Mouse (Mus musculus) heart, adult 9 months (tissue): ENCODE results near the gene Ndufs7.

Experiments
- DNase-seq, 2 experiments: peaks; one replicate each; pipeline ENCODE4 v3.0.0; 2022; ENCODE audit warnings: low spot score in 2 of 2

The Ndufs7 gene

GRCm38 (mm10) chr10:80293325-80293724 is 44.4 kb downstream of the Ndufs7 start:
- DNase-seq = no peak

- no peak for DNase-seq
Measured at GRCm38 (mm10) chr10:80294311-80294710, 45.4 kb downstream of the Ndufs7 start.

- DNase-seq = no peak
Measured at GRCm38 (mm10) chr10:80294788-80295303, 45.9 kb downstream of the Ndufs7 start.

GRCm38 (mm10) chr10:80295618-80296425 is 46.9 kb downstream of the Ndufs7 start, which contains the start of gene Apc2:
Gene Apc2 (plus strand): TSS chr10:80295977.
- DNase-seq = peak; percentile 74 to 79

GRCm38 (mm10) chr10:80296824-80297223 is 47.9 kb downstream of the Ndufs7 start:
- no peak for DNase-seq

GRCm38 (mm10) chr10:80297526-80298133 is 48.7 kb downstream of the Ndufs7 start:
- no peak for DNase-seq

DNA sequence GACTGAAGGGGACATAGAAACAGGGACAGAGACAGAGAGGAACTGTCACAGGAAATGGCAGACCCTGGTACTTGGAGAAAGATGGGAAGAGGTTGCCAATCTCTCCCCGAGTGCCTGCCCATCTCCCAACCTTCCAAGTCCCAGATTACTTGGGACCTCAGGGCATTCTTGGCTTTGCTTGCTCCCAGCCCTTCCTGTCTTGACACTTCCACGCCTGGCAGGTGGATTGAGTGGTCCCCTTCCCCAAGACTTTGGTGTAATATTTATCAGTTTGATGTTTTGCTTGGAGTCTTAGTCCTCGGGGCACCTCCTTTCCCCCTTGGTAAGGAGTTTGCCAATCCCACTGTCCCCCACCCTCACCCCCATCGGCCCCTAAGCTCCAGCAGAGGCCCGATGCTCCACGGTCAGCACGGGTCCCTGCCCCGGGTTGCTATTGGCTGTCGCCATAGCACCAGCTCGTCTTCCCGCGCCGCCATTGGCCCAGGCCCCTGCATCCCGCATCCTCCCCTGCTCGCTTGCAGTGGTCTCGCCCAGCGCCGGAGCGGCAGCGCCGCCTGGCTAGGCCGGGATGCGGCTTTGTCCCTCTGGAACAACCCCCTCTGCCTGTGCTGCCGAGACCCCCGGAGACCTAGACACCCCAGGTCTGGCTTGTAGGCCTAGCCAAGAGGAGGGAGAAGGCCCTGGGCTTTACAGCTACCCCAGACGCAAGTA is 49.8 kb downstream of the Ndufs7 start:
- peak in 1 of 2 experiments; percentile 64 for DNase-seq

DNA sequence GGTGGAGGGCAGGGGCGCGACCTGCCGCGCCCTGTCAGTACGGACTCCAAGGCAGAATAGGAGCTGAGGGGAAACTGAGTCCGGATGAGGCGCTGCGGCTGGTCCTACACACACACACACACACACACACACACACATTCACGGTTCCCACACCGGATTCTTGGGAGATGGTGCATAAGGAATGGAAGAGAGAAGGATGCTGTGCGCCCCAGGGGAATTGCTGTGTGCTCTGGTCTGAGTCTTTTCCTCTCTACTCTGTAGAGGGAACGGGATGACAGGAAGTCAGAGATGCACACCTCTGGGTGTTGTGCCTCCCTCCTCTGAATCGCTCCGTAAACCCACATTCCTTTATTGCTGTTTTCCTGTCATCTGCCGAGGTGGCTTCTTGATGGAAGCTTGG is 50.4 kb downstream of the Ndufs7 start:
- DNase-seq = no peak

DNA sequence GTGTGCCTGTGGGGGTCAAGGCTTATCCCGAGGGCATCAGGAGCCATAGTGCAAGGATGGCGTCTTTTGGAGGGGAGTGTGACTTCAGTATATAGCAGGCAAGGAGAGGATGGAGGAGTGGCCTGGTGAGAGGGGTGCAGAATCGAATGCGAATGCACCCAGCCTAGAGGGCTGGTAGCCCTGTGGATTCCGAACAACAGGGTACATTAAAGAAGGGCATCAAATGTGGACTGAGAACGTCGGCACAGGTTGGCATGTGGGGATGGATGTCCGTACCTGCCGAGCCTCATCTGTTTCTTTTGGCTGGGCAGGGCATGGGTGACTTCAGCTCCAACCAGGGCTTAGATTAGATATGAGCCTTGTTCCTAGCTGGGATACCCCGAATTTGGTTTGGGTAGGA is 50.9 kb downstream of the Ndufs7 start:
- DNase-seq = no peak

- DNase-seq = no peak
Measured at GRCm38 (mm10) chr10:80300672-80301181, 51.8 kb downstream of the Ndufs7 start.

- no peak for DNase-seq
Measured at GRCm38 (mm10) chr10:80301256-80302081, 52.5 kb downstream of the Ndufs7 start.

- DNase-seq = no peak
Measured at GRCm38 (mm10) chr10:80302082-80302355, 53.1 kb downstream of the Ndufs7 start.

DNA sequence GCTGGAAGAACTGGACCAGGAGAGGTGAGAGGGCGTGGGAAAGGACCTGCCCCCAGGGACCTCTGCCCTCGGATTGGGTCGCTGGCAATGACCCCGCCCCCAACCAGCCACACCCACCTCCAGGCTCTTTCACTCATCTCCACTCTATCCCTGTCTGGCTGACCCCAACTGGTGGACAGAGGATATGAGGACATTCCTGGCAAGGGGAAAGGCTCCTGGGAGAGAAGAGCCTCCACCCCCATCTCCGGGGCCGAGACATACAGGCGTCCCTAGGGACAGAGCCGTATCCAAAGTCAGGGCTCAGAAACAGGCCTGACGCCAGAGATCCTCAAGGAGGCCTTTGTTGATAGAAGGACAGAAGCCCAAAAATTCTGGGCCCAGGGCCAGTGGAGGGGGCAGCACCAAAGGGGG is 53.6 kb downstream of the Ndufs7 start:
- DNase-seq = peak; percentile 91 to 95

GRCm38 (mm10) chr10:80304458-80304857 is 55.5 kb downstream of the Ndufs7 start:
- no peak for DNase-seq

DNA sequence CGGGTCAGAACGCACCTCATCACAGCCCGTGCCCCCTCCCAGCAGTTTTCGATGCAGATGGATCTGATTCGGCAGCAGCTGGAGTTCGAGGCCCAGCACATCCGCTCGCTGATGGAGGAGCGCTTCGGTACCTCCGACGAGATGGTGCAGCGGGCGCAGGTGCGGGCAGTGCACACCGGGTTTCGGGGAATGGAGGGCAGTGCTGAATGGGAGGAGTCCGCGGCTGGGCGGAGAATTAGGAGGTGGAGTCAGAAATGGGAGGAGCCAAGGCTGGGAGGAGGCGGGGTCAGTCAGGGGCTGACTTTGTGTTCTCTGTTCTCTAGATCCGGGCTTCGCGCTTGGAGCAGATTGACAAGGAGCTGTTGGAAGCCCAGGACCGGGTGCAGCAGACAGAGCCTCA is 55.9 kb downstream of the Ndufs7 start:
- no peak for DNase-seq
